9 mouse cellular contexts compared by ENCODE assay signal in genomic region chr7:104231203-104231602, GRCm38 (mm10). TPM values are rescaled to one million over a fixed set of nuclear protein-coding genes. Genes with fewer than 3 reads are reported as not detected.
DNase-seq lines count a peak whose midpoint lies in the region; ATAC-seq lines count a peak whose summit lies in the region.
"Had no signal": no experiment of that assay in that cellular context is flagged by ENCODE, and none has a peak within 500 bp of the region (broad histone marks: within the 10 kb centered on the region; RNA-seq: fewer than 3 reads in every experiment).

No protein-coding gene starts in this region.

- 32% methylated on average over 2 of the region's 2 CpGs for WGBS in hindbrain, embryonic 10.5 days
- WGBS in hindbrain, embryonic 16.5 days = 41% methylated on average over 2 of the region's 2 CpGs

- H3K9me3 ChIP-seq in hindbrain, embryonic 10.5 days = no peaks in the 10 kb centered on the region
- H3K9me3 ChIP-seq in hindbrain, embryonic 16.5 days (ENCODE audit: control insufficient read depth, low read length) = no peaks in the 10 kb centered on the region
- H3K9me3 ChIP-seq: limb, embryonic 12.5 days had no signal

- H3K4me3 ChIP-seq in hindbrain, embryonic 10.5 days = no peak overlapping the region
- H3K4me3 ChIP-seq in hindbrain, embryonic 16.5 days (ENCODE audit: low read length) = no peak overlapping the region
- H3K4me3 ChIP-seq: limb, embryonic 12.5 days had no signal

- no peak overlapping the region for H3K4me2 ChIP-seq in hindbrain, embryonic 16.5 days (ENCODE audit: low read length)
- H3K4me2 ChIP-seq: limb, embryonic 12.5 days had no signal

- H3K4me1 ChIP-seq in hindbrain, embryonic 10.5 days (replicated peaks) = no peaks in the 10 kb centered on the region
- H3K4me1 ChIP-seq in hindbrain, embryonic 16.5 days (ENCODE audit: control insufficient read depth, insufficient read depth, low read depth, low read length) = no peaks in the 10 kb centered on the region
- H3K4me1 ChIP-seq: limb, embryonic 12.5 days had no signal

- no peaks in the 10 kb centered on the region for H3K36me3 ChIP-seq in hindbrain, embryonic 10.5 days
- H3K36me3 ChIP-seq in hindbrain, embryonic 16.5 days (ENCODE audit: control insufficient read depth, insufficient read depth, low read length) = no peaks in the 10 kb centered on the region
- H3K36me3 ChIP-seq: limb, embryonic 12.5 days had no signal

- H3K9ac ChIP-seq in hindbrain, embryonic 16.5 days (ENCODE audit: low read depth, low read length) = no peak overlapping the region
- H3K9ac ChIP-seq: limb, embryonic 12.5 days had no signal

- H3K27me3 ChIP-seq in hindbrain, embryonic 10.5 days (ENCODE audit: insufficient read depth, poor library complexity, severe bottlenecking) = no peaks in the 10 kb centered on the region
- no peaks in the 10 kb centered on the region for H3K27me3 ChIP-seq in hindbrain, embryonic 16.5 days (replicated peaks; ENCODE audit: control insufficient read depth, insufficient read depth, low read length)
- H3K27me3 ChIP-seq: limb, embryonic 12.5 days had no signal

- no peak for ATAC-seq in hindbrain, embryonic 16.5 days
- ATAC-seq in granulocyte monocyte progenitor cell, adult 5-6 weeks (replicated peaks; ENCODE audit: poor library complexity, severe bottlenecking) = peak; percentile 93

- DNase-seq in hindbrain, embryonic 10.5 days (ENCODE audit: low spot score) = peak; percentile 19
- DNase-seq in 416B (ENCODE audit: low read depth) (peak; percentile 64), R1 (ENCODE audit: low read depth, low spot score) (peak; percentile 68)
- peak; percentile 74 for DNase-seq in lung, postnatal 36 days
- no peak for DNase-seq in left cerebral cortex, postnatal 25 days (ENCODE audit: low spot score in 2 of 2)
- DNase-seq in right cerebral cortex, postnatal 36 days (ENCODE audit: low spot score in 2 of 2) = no peak

- intact Hi-C loops in left cerebral cortex, postnatal 25 days (cut with DNase I) = no loop called here

- no peak overlapping the region for H3K27ac ChIP-seq in hindbrain, embryonic 10.5 days
- no peak overlapping the region for H3K27ac ChIP-seq in hindbrain, embryonic 16.5 days (ENCODE audit: low read depth, low read length)
- H3K27ac ChIP-seq: limb, embryonic 12.5 days had no signal

RNA-seq across cellular contexts. Expression of gene Trim6, which starts 12.6 kb away (rescaled TPM):
- 3.5 and 5.7 TPM in 2 replicates for polyA plus RNA-seq in hindbrain, embryonic 10.5 days (2016; fragmentation: Nextera tagmentation; extraction: Ambion mirVana)
- 0.30 and 0.41 TPM in 2 replicates for polyA plus RNA-seq in hindbrain, embryonic 16.5 days (2015; fragmentation: Nextera tagmentation; extraction: Ambion mirVana)
- 0.13 and 3.0 TPM in 2 replicates for total RNA-seq in granulocyte monocyte progenitor cell, adult 5-6 weeks (2014; fragmentation: Nextera tagmentation)
- 3.7 and 4.7 TPM in 2 replicates for total RNA-seq in granulocyte monocyte progenitor cell, adult 5-6 weeks (2017)
- total RNA-seq in left cerebral cortex, postnatal 25 days (2021) = under 1 TPM; 0.34 to 0.55 TPM

RNA-seq across cellular contexts. Expression of gene Trim34a, which starts 13.1 kb away (rescaled TPM):
- 0.85 TPM in 2 replicates for polyA plus RNA-seq in hindbrain, embryonic 10.5 days (2016; fragmentation: Nextera tagmentation; extraction: Ambion mirVana)
- 0.97 and 1.2 TPM in 2 replicates for polyA plus RNA-seq in hindbrain, embryonic 16.5 days (2015; fragmentation: Nextera tagmentation; extraction: Ambion mirVana)
- 10.9 and 17.8 TPM in 2 replicates for total RNA-seq in granulocyte monocyte progenitor cell, adult 5-6 weeks (2014; fragmentation: Nextera tagmentation)
- total RNA-seq in granulocyte monocyte progenitor cell, adult 5-6 weeks (2017) = 9.9 and 14.7 TPM in 2 replicates
- total RNA-seq in left cerebral cortex, postnatal 25 days (2021) = 1 to 10 TPM; 1.4 to 1.5 TPM

RNA-seq across cellular contexts. Expression of gene Olfr649, which starts 35.4 kb away (rescaled TPM):
- not detected in 2 replicates for polyA plus RNA-seq in hindbrain, embryonic 10.5 days (2016; fragmentation: Nextera tagmentation; extraction: Ambion mirVana)
- polyA plus RNA-seq in hindbrain, embryonic 16.5 days (2015; fragmentation: Nextera tagmentation; extraction: Ambion mirVana) = not detected in 2 replicates
- total RNA-seq in granulocyte monocyte progenitor cell, adult 5-6 weeks (2014; fragmentation: Nextera tagmentation) = not detected in 2 replicates
- total RNA-seq in granulocyte monocyte progenitor cell, adult 5-6 weeks (2017) = not detected in 2 replicates
- total RNA-seq in left cerebral cortex, postnatal 25 days (2021) = not detected
- polyA plus RNA-seq: limb, embryonic 12.5 days had no signal

RNA-seq across cellular contexts. Expression of gene Olfr648, which starts 48.0 kb away (rescaled TPM):
- 0.31 and 0.32 TPM in 2 replicates for polyA plus RNA-seq in hindbrain, embryonic 10.5 days (2016; fragmentation: Nextera tagmentation; extraction: Ambion mirVana)
- polyA plus RNA-seq in hindbrain, embryonic 16.5 days (2015; fragmentation: Nextera tagmentation; extraction: Ambion mirVana) = 0.45 and 0.54 TPM in 2 replicates
- not detected in 2 replicates for total RNA-seq in granulocyte monocyte progenitor cell, adult 5-6 weeks (2014; fragmentation: Nextera tagmentation)
- 0.26 TPM in 1 of 2 replicates, not detected in the other for total RNA-seq in granulocyte monocyte progenitor cell, adult 5-6 weeks (2017)
- total RNA-seq in left cerebral cortex, postnatal 25 days (2021) = under 1 TPM; 0.41 to 0.55 TPM

RNA-seq across cellular contexts. Expression of gene Trim5, which starts 56.7 kb away (rescaled TPM):
- 0.13 TPM in 1 of 2 replicates, not detected in the other for polyA plus RNA-seq in hindbrain, embryonic 10.5 days (2016; fragmentation: Nextera tagmentation; extraction: Ambion mirVana)
- 0.21 and 0.24 TPM in 2 replicates for polyA plus RNA-seq in hindbrain, embryonic 16.5 days (2015; fragmentation: Nextera tagmentation; extraction: Ambion mirVana)
- total RNA-seq in granulocyte monocyte progenitor cell, adult 5-6 weeks (2014; fragmentation: Nextera tagmentation) = 5.3 and 8.4 TPM in 2 replicates
- 5.6 and 8.0 TPM in 2 replicates for total RNA-seq in granulocyte monocyte progenitor cell, adult 5-6 weeks (2017)
- under 1 TPM; 0.30 to 0.41 TPM for total RNA-seq in left cerebral cortex, postnatal 25 days (2021)

Comparison
In these comparisons a context has a peak if more than half of its experiments do, and no peak if none do; other contexts are left out.
1. DNase-seq: peak in hindbrain, embryonic 10.5 days (single experiment), 416B (single experiment), R1 (single experiment) and lung, postnatal 36 days (single experiment); none in left cerebral cortex, postnatal 25 days (0 of 2) and right cerebral cortex, postnatal 36 days (0 of 2).
2. RNA of gene Trim34a, which starts 13.1 kb away (total RNA-seq): 9.9 to 17.8 TPM in granulocyte monocyte progenitor cell, adult 5-6 weeks; 1.4 to 1.5 TPM in left cerebral cortex, postnatal 25 days; every median in the first group is over 4 times any median in the second.